Mouse (Mus musculus): ENCODE results near the gene Sco1.

DNA sequence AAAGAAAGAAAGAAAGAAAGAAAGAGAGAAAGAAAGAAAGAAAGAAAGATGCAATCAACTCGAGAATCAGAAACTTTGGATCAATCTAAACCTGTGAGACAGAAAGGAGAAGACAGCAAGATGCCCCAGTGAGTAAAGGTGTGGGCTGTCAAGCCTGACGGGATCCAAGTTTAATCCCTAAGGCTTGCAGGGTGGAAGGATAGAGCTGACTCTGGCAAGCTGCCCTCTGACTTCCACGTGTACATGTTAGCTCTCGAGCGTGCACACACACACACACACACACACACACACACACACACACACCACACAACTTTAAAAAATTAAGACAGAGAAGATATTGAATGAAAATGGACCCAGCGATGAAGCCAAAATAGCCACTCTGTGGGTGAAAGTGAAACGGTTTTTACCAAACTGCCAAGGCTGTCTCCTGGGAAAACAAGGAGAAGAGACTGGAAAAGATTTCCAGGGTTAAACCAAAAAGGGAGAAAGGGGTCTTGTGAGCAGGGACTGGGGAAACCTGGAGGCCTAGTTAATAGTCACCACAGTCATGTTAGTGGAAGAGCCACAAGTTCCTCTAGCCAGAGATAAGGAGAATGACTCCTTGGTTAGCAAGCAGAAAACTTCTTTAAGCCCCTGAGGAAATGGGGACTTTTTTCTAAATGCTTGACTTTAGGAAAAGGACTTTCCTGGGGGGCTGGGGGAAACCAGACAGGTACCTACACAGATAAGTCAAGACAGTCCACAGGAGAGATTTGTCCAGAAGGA is 32.6 kb upstream of the Sco1 start:
- no peak for TF ChIP-seq POLR2A (IDR thresholded peaks at IDR 0.05; ENCODE audit: low read depth, low read length)
- no peak for TF ChIP-seq CTCF (IDR thresholded peaks at IDR 0.05; ENCODE audit: borderline replicate concordance, insufficient read depth, low read length)
